Mouse (Mus musculus): ENCODE measurements around the gene Gm45623. TPM values are rescaled to one million over a fixed set of nuclear protein-coding genes. Genes with fewer than 3 reads are reported as not detected.

Gene Gm45623
- total and polyA plus RNA-seq, 2 experiments from 2014 or later, result 2.2 to 7.9 TPM

DNA sequence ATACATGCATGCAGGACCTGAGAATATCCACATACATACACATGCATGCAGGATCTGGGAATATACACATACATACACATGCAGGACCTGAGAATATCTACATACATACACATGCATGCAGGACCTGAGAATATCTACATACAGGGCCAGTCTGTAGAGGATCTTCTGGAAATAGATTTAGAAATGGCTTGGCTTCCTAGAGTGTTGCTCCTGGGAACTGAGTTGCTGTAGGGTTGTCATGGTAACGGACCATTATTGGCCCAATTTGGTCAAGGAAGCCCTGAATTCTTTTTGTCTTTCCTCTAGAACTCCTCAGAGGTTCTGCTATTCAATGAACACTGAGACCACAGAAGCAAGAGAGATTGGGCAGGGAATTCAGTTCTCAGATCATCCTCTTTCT is 29.0 kb upstream of the Gm45623 start:
- Histone ChIP-seq H3K9ac (replicated peaks; ENCODE audit: low read length, poor library complexity, severe bottlenecking) (no peak overlapping the region), H3K4me2 (ENCODE audit: low read depth, low read length, poor library complexity, severe bottlenecking) (no peak overlapping the region), H3K27me3 (ENCODE audit: insufficient read depth, low read length) (no peaks in the 10 kb centered on the region), H3K36me3 (ENCODE audit: insufficient read depth, low read length) (no peaks in the 10 kb centered on the region), H3K9me3 (ENCODE audit: low read length) (no peaks in the 10 kb centered on the region), H3K4me3 (ENCODE audit: low read depth, low read length) (no peak overlapping the region), H3K4me1 (ENCODE audit: insufficient read depth, low read length) (peaks cover 15% of the 10 kb centered on the region; the same call in 1 of the 2 replicates), H3K27ac (ENCODE audit: low read depth, low read length) (0 out of 2 replicates have a peak overlapping the region, but pooled peaks have one; percentile 38)
- DNase-seq (ENCODE audit: low spot score) (peak; percentile 74), ATAC-seq (ENCODE audit: low FRiP score) (no peak)
- TF ChIP-seq CTCF (IDR thresholded peaks at IDR 0.05), result no peak
- 72% methylated on average over 1 of the region's 1 CpGs for WGBS

DNA sequence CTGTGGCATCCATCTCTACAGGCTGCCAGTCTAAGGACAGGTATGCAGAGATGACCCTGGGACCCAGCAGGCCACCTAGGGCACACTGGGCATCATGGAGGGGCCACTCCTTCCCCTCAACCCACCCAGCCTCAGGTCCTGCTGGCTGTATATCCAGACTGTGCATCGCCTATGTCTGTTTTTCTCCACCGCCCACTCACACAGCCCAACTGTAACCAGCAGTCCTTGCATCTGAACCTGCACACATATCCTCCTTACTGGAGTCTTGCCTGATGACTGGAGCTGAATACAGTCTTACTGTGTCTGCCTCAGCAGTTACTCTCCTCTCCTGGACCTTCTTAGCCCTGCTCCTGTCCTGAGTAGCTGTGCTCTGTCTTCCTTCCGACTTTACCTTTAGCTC is 28.1 kb upstream of the Gm45623 start:
- 97% methylated on average over 3 of the region's 3 CpGs for WGBS
- Histone ChIP-seq H3K9ac (replicated peaks; ENCODE audit: low read length, poor library complexity, severe bottlenecking) (no peak overlapping the region), H3K4me2 (ENCODE audit: low read depth, low read length, poor library complexity, severe bottlenecking) (no peak overlapping the region), H3K9me3 (ENCODE audit: low read length) (no peaks in the 10 kb centered on the region), H3K36me3 (ENCODE audit: insufficient read depth, low read length) (no peaks in the 10 kb centered on the region), H3K27me3 (ENCODE audit: insufficient read depth, low read length) (no peaks in the 10 kb centered on the region), H3K4me3 (ENCODE audit: low read depth, low read length) (no peak overlapping the region), H3K27ac (ENCODE audit: low read depth, low read length) (peak overlapping the region; percentile 69; the same call in 1 of the 2 replicates), H3K4me1 (ENCODE audit: insufficient read depth, low read length) (peaks cover 15% of the 10 kb centered on the region; the same call in 1 of the 2 replicates)
- no peak for TF ChIP-seq CTCF (IDR thresholded peaks at IDR 0.05)
- DNase-seq (ENCODE audit: low spot score) (no peak), ATAC-seq (ENCODE audit: low FRiP score) (no peak)

DNA sequence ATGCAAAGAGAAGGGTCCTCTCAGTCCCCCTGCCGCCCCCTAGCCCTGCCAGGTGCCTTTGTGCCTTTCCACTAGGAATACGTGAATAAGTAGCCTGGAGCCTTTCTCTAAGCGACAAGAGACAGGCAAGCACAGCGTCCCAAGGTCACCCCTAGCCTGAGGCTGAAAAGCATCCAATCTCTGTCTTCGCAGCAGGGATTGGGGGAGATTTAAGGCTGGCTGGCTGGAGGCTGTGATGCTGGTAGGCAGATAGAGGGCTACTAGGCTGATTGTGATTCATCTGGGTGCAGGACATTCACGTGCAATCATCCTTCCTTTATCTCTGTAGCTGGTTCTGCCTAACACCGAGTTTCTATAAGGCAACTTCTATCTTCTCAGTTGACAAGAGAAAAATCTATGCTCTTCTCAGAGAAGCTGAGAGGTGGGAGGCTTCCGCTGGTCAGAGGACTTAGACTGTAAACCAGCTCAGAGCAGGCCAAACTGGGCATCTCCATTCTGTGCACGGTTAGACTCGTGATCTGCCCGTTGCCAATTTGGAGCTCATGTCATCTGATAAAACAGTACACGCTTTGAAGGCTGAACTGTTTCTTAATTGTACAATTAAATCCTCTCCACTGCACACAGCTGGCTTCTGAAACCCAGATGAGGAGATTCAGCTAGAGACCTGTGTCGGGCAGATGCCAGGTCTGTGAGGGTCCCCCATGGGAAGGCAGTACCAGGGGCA is 27.3 kb upstream of the Gm45623 start:
- 0 out of 2 replicates have a peak overlapping the region, but pooled peaks have one; percentile 8 for H3K9ac ChIP-seq (replicated peaks; ENCODE audit: low read length, poor library complexity, severe bottlenecking)
- TF ChIP-seq CTCF (IDR thresholded peaks at IDR 0.05), result peak; percentile 15; the same call in 1 of the 2 replicates

DNA sequence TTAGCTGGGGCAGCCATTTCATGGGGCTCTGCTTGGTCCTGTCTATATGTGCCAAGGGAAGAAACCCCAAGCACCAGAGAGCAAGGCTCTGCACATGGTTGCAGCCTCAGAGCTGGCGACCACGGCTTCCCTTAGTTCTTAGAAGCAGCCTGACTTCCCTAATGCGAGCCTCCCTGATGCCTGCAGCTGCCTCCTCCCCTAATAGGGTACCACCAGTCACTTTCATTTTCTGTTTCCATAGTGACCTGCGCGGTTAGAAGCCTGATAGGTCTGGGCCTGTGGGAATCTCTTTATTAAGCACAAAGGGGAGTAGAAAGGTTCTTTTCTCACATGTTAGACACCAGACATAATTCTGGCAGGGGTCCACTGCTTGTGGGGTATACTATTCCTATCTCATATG is 20.7 kb upstream of the Gm45623 start:
- Histone ChIP-seq H3K4me3 (ENCODE audit: low read depth, low read length) (no peak overlapping the region), H3K4me2 (ENCODE audit: low read depth, low read length, poor library complexity, severe bottlenecking) (no peak overlapping the region), H3K36me3 (ENCODE audit: insufficient read depth, low read length) (no peaks in the 10 kb centered on the region), H3K9me3 (ENCODE audit: low read length) (no peaks in the 10 kb centered on the region), H3K9ac (replicated peaks; ENCODE audit: low read length, poor library complexity, severe bottlenecking) (0 out of 2 replicates have a peak overlapping the region, but pooled peaks have one; percentile 19), H3K27me3 (ENCODE audit: insufficient read depth, low read length) (no peaks in the 10 kb centered on the region), H3K27ac (ENCODE audit: low read depth, low read length) (peak overlapping the region; percentile 76), H3K4me1 (ENCODE audit: insufficient read depth, low read length) (peaks cover 20% of the 10 kb centered on the region)
- 10% methylated on average over 5 of the region's 5 CpGs for WGBS
- TF ChIP-seq CTCF (IDR thresholded peaks at IDR 0.05), result no peak
- DNase-seq (ENCODE audit: low spot score) (peak; percentile 77), ATAC-seq (ENCODE audit: low FRiP score) (peak; percentile 73)

More for the DNA sequence above, 27.3 kb upstream of the Gm45623 start:
- peak; percentile 43 for DNase-seq (ENCODE audit: low spot score)
- WGBS, result 29% methylated on average over 13 of the region's 13 CpGs
- Histone ChIP-seq H3K9me3 (ENCODE audit: low read length) (no peaks in the 10 kb centered on the region), H3K4me3 (ENCODE audit: low read depth, low read length) (no peak overlapping the region), H3K4me1 (ENCODE audit: insufficient read depth, low read length) (peaks cover 15% of the 10 kb centered on the region; the same call in 1 of the 2 replicates), H3K4me2 (ENCODE audit: low read depth, low read length, poor library complexity, severe bottlenecking) (no peak overlapping the region), H3K36me3 (ENCODE audit: insufficient read depth, low read length) (no peaks in the 10 kb centered on the region), H3K27ac (ENCODE audit: low read depth, low read length) (peak overlapping the region; percentile 69), H3K27me3 (ENCODE audit: insufficient read depth, low read length) (no peaks in the 10 kb centered on the region)
- ATAC-seq (ENCODE audit: low FRiP score), result peak; percentile 20; the same call in 1 of the 2 replicates

- no peak overlapping the region for H3K27ac ChIP-seq (ENCODE audit: low read depth, low read length)
- no peaks in the 10 kb centered on the region for H3K9me3 ChIP-seq (ENCODE audit: low read length)
- 63% methylated on average over 14 of the region's 14 CpGs for WGBS
- H3K36me3 ChIP-seq (ENCODE audit: insufficient read depth, low read length), result no peaks in the 10 kb centered on the region
- H3K4me3 ChIP-seq (ENCODE audit: low read depth, low read length), result no peak overlapping the region
- peaks cover 20% of the 10 kb centered on the region for H3K4me1 ChIP-seq (ENCODE audit: insufficient read depth, low read length)
- no peak for TF ChIP-seq CTCF (IDR thresholded peaks at IDR 0.05)
- no peak overlapping the region for H3K9ac ChIP-seq (replicated peaks; ENCODE audit: low read length, poor library complexity, severe bottlenecking)
- no peaks in the 10 kb centered on the region for H3K27me3 ChIP-seq (ENCODE audit: insufficient read depth, low read length)
- ATAC-seq (ENCODE audit: low FRiP score), result no peak
- H3K4me2 ChIP-seq (ENCODE audit: low read depth, low read length, poor library complexity, severe bottlenecking), result no peak overlapping the region
- DNase-seq (ENCODE audit: low spot score), result no peak
Observed at GRCm38 (mm10) chr13:56773262-56773870, 19.7 kb upstream of the Gm45623 start.

GRCm38 (mm10) chr13:56772592-56772991 is 19.0 kb upstream of the Gm45623 start:
- peak; percentile 53 for TF ChIP-seq CTCF (IDR thresholded peaks at IDR 0.05)
- H3K4me2 ChIP-seq (ENCODE audit: low read depth, low read length, poor library complexity, severe bottlenecking), result no peak overlapping the region
- H3K4me1 ChIP-seq (ENCODE audit: insufficient read depth, low read length), result peaks cover 20% of the 10 kb centered on the region
- 48% methylated on average over 3 of the region's 3 CpGs for WGBS
- no peak for DNase-seq (ENCODE audit: low spot score)
- H3K36me3 ChIP-seq (ENCODE audit: insufficient read depth, low read length), result no peaks in the 10 kb centered on the region
- no peaks in the 10 kb centered on the region for H3K9me3 ChIP-seq (ENCODE audit: low read length)
- ATAC-seq (ENCODE audit: low FRiP score), result no peak
- no peak overlapping the region for H3K4me3 ChIP-seq (ENCODE audit: low read depth, low read length)
- no peak overlapping the region for H3K9ac ChIP-seq (replicated peaks; ENCODE audit: low read length, poor library complexity, severe bottlenecking)
- no peaks in the 10 kb centered on the region for H3K27me3 ChIP-seq (ENCODE audit: insufficient read depth, low read length)
- H3K27ac ChIP-seq (ENCODE audit: low read depth, low read length), result no peak overlapping the region

Data from midbrain, postnatal 0 days (tissue).